Mouse (Mus musculus): ENCODE measurements around the gene Ccdc89.

DNA sequence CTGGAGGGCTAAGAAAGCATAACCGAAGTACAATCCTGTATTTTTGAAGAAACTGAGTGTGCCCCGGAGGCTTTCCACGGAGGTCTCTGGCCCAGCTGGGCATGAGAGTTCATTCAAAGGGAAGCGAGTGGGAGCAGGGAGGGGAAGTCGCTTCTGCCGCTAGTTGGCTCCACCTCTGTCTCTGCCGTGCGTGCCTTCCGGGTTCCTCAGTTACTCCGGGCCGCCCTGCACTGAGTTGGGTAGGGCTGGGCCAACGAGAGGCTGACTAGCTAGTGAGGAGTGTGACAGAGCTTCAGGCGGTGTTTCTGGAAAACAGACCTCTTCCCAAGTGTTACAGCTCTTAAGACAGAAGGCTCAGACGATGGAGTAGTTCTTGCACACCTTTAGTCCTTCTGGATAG, 34.6 kb downstream of the Ccdc89 start:
- TF ChIP-seq CTCF (IDR thresholded peaks at IDR 0.05; ENCODE audit: low read depth, low read length) (peak; percentile 54), POLR2A (IDR thresholded peaks at IDR 0.05; ENCODE audit: extremely low read depth, insufficient read depth, low read length) (no peak)

Data from liver, adult 2 months (tissue).